Mouse (Mus musculus) liver, embryonic 14.5 days (tissue): ENCODE results near the gene Crtac1.

Experiments used
- CTCF ChIP-seq: IDR thresholded peaks from 2 replicates; pipeline ENCODE4 v1.5.1; 2016; ENCODE audit warnings: antibody characterized with exemption, low read depth, control low read depth
- EP300 ChIP-seq: IDR thresholded peaks from 2 replicates; pipeline ENCODE4 v1.6.1; 2016; ENCODE audit warnings: antibody characterized with exemption, low read depth

GRCm38 (mm10) chr19:42246626-42247025 lies 185.0 kb downstream of the Crtac1 start:
- no peak for TF ChIP-seq CTCF
- no peak for TF ChIP-seq EP300
